Mouse (Mus musculus) T-cell, adult 2 months (primary cell): ENCODE measurements around the gene Zfp365.

ENCODE experiments used
- DNase-seq: peaks from one replicate; pipeline ENCODE4 v3.0.0; 2022; ENCODE audit warnings: low spot score

Zfp365 gene

DNA sequence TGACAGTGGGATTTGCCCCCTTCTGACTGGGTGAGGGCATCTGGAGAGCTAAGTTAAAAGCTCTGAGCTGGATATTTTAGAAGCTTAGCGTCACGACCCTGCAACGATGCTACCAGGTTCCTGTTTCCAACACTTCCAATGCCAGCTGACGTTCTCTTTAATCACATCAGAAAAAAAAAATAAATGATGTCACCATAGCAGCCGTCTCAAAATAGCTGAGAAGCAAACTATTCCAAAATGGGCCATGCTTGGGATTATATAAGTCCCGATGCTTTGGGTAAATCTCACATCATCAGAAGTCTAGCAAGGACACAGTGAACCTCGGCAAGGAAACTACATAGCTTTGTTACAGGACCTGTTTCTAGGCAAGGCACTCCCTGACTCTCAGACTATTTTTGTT is 9.1 kb downstream of the Zfp365 start:
- DNase-seq = no peak

DNA sequence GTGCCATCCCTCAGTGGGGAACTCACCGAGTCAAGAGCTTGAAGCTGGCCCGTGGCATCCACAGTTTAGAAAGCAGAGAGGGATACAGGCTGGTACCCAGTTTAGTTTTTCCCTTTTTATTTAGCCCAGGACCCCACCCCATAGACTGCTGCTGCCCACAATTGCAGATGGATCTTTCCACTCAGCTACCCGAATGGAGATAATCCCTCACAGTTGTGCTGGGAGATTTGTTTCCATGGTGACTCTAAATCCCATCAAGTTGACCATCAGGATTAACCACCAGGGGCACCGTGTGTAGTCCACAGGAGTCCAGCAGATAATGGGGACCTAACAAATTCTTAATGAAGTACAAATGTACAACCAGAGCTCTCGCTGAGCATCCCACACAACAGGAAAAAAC is 11.3 kb downstream of the Zfp365 start:
- no peak for DNase-seq

DNA sequence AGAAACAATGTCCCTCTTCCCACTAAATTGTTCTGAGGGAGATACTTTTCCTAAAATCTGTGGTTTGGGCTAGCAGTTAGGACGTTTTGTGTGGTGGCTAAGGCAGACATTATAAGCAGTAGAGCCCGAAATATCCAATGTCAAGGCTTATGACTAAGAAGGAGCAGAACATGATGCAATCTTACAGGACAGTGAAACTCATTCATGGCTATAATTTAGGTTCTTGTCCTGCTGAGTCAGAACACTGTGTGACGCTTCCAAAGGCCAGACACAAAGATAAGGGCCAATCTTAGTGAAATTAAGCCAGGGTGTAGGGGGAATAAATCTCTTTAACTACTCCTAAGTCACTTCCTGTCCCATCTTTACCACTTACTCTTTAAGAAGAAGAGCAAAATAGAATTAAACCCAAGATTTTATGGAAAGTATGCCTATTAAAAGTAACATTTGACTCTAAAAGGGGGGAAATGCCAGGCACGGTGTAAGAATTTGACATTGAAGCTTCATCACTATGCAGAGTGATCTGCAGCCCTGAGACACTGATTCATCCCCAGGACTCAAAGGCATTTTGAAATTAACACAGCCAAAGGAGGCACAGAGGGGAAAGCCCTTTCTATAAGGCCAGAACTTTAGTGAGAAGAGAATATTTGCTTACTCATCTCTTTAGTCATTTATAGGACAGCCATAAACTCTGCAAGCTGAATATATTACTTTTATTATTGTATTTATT is 13.3 kb downstream of the Zfp365 start:
- no peak for DNase-seq

DNA sequence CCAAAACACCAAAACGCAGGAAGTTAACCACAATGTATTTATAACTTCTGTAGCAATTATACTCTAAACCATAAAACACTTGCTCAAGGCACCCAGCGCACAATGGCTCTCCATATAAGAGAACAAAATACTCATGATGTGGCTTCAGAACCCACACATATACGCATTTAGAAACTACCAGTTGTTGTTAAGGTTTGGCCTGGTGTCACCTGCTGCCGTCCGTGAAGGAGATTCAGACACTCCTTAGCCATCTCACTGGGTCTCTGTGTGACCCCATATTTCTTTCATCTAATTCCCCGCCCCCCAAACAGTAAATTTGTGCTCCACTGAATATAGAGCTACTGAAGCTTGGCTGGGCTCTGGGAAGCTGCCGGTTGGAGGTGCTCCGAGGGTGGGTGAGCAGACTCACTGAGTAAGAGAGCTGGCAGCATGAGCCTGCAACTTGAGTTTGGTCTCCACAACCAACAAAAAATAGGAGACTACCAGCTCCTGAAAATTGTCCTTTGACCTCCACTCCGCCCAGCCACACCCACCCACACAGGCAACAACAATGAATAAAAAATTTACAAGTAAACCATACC is 14.0 kb downstream of the Zfp365 start:
- no peak for DNase-seq

DNA sequence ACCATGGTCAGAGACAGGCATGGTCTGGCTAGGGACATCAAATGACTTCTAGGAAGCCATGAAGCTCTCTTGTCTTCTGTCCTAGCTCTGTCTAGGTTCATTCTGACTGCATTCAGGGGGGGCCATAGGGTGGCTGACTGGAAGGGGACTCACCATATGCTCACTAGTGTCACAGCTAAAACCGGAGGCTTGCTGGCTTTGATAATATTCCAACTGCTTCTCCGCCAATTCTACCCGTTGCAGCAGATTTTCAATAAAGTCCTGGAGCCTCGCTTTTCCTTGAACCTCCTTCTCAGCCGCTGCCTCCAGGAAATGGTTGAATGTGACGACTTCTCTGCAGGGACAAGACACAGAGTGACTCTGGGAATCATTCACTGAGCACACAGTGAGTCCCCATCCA is 15.2 kb downstream of the Zfp365 start:
- no peak for DNase-seq

DNA sequence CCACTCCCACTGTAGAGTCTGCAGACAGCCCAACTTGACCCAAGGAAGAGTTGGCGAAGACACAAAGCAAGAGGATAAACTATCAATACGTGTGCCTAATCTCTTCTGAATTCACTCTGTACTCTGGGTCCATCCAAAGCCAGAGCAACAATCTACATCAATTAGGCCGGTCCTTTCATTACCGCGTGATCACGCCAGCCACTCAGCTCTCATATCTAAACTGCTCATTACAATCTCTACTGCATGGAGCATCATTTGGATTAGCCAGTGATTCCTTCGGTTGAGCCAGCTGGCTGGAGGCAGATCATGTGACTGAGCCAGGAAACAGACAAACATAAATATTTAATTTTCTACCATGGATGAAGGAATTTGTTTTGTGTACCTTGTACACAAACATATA is 17.8 kb downstream of the Zfp365 start:
- DNase-seq = no peak

DNA sequence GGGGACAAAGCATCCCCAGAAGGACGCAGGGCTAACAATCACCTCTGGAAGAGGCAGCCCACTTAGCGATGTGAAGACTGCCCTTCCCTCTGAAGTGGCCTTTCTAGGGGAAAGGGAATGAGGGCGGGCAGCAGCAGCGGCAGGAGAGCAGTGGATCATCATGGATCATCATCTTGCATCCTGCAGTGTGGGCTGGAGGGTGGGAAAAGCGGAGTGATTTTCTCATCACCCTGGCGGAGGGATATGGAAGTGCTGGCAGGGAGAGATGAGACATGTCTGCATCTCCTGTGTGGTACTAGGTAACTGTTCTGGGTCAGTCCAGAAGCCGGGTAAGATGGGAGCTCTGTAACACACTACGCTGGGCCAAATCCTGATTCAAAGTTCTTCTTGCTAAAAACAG is 18.4 kb downstream of the Zfp365 start:
- no peak for DNase-seq

DNA sequence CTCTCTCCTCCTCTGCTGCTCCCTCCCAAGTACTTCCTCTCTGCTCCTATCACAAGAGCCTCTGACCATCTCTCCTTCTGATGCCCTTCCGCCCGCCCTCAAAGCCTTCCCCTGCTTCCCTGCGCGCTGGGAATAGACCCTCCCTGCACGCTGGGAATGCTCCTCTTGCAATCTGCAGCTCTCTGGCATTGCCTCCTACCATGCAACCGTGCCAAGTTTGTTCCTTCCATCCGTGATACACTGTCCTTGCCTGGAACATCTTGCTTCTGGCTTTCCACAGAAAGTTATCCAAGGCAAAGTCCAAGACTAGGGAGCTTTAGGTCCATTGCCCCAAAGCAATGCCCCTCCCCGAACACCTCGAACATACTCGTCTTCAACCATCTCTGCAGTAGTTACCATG is 19.2 kb downstream of the Zfp365 start:
- DNase-seq = no peak

DNA sequence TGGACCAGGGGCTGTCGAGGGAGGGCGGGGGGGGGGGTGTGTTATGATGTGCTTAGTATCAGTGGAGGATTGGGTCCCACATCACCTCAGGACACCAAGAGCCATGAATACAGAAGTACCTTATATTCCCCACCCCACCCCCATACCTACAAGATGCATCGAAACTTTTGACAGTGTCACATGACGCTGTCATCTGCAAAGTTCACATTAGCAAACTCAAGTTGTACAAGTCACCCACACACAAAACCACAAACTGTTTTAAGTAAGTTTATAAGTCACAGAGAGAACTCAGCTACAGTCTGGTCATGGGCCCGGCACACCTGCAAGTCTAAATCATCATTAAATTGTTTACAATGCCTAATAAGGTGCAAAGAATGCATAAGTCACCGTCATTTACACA is 21.3 kb downstream of the Zfp365 start:
- no peak for DNase-seq

DNA sequence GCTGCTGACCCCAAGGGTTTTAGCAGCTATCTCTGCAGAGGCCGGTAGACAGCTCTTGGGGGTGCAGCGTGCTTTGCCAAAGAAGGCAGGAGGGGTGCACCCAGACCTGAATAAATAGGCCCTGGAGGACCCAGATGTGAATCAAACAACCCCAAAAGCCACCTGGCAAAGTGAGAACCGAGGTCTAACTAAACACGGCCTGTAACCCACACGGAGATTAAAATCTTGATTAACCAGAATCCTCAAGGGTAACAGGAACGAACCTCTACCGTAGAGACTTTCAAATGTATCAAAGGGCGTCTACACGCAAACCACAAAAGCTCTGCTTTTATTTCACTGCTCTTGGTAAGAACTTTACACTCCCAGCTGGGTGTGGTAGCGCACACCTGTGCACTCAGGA is 24.5 kb downstream of the Zfp365 start:
- DNase-seq = no peak

DNA sequence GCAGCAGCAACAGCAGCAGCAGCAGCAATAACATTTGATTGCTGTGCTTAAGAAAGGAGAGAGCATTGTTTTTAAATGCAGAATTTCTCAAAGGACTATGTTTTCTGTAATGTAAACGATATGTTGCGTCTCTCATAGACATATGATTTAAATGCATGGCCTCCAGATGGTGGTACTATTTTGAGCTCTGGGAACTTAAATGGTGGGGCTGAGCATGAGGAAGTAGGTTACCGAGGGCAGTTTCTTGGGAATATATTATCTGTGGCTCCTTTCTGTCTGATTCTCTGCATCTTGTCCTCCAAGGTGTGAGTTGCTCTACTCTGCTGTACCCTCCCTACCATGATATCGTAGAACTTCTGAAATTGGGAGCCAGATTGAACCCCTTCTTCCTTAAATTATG is 31.8 kb downstream of the Zfp365 start:
- no peak for DNase-seq

DNA sequence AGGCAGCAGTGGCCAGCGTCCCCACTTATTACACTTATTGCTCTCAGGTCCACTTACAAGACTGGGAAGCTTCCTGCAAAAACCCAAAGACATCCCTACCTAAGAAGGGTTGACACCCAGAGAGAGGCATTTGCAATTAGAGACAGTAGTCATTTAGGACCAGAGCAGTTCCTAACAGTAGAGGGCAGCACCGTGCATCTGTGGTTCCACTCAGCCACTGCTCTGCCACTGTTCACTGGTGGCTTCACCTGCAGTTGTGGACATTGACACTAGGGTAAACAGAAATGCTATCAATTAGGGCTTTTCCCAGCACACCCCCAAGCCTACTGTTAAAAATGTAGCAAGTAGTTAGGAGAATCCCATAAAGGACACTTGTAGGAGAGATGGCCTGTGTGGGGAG is 40.7 kb downstream of the Zfp365 start:
- peak; percentile 56 for DNase-seq

DNA sequence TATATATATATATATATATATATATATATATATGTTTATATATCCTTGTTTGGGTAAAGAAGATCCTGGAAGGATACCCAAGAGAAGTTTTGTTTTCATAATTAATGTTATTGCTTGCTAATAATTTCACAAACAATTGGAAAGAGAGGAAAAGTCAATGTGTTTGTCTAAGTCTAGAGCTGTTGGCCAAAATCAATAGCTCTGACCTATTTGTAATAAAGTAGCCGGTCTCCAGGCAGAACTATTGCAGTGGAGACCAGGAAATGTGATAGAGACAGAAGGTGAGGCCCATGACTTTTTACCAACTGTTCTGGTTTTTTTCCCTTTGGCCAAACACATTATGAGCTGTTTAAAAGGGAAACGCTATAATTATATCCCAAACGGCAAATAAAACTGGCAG is 44.2 kb downstream of the Zfp365 start:
- DNase-seq = no peak

DNA sequence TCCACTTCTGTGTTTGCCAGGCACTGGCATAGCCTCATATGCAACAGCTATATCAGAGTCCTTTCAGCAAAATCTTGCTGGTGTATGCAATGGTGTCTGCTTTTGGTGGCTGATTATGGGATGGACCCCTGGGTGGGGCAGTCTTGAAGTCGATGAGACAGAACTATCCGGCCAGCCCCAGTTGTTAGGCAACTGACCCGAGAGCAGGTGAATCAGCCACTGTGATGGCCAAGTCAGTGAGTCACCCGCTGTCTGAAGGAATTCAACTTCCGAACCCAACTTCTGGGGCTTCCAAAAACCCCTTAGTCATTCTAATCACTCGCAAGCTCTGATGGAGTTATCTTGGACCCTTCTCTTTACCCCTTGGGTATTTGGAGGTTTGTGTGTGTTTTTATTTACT is 46.6 kb downstream of the Zfp365 start:
- no peak for DNase-seq

DNA sequence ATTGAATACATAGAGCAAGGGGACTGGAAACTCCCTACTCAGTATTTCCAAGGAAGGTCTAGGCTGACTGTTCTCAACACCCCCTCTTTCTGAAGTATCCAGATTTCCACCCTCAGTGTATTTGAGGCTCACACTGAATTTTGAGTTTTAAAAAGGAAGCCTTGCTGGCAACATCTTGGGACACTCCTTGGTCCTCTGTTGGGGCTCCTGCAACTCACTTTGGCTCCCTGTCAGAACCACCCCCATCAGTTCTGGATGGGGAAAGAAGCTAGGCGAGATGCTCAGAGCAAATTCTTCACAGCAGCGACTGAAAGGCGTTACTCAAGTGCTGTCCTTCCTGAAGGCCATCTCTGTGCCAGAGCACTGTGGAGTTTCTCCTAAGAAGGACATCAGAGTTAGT is 47.4 kb downstream of the Zfp365 start:
- no peak for DNase-seq

DNA sequence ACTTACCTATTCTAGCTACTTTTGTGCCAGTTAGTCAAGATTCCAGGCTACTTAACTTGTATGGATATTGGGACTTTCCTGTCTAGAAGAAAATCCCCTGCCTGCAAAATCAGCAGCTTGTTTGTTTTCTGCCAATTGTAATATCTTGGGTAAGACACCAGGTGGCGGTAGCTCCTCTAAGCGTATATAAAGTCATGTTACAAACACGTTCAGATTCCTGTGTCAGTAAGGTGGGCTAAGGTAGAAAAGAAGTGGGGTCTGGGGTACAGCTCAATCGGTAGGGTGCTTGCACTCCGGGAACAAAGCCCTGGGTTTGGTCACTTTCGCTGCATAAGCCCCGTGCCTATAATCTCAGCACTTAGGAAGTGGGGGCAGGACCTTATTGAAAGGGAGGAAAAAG is 50.1 kb downstream of the Zfp365 start:
- DNase-seq = peak; percentile 23

DNA sequence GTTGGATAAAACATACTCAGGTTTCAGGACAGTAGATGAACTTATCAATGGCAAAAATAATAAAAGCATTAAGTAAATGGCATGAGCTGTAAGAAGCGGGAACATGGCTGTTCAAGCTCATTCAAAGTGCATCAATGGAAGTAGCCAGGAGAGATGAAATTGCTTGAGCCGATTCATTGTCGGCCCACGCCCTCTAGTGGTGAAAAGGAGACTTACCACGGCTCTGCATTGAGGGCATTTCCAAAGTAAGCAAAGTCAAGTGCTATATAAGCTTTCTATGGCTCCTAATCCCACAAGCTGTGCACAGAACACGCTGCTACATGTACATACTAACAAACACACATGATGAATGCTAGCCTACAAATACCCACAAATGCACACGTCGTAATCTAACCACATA is 53.6 kb downstream of the Zfp365 start:
- DNase-seq = peak; percentile 50

DNA sequence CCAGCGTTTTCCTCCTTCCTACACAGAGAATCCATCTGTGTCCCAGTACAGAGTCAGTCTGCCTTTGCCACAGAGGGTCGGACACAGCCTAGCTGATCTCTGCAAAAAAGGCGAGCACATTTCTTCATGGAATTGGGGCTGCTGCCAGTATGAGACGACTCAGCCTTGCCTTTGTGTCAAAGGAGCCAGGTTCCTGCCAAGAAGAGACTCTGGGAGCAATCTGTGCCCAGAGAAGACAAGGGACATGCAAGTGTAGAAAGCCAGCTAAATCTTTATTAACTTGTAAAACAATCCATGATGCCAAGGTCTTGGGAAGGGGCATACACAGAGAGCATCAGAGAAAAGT is 54.9 kb downstream of the Zfp365 start:
- no peak for DNase-seq

DNA sequence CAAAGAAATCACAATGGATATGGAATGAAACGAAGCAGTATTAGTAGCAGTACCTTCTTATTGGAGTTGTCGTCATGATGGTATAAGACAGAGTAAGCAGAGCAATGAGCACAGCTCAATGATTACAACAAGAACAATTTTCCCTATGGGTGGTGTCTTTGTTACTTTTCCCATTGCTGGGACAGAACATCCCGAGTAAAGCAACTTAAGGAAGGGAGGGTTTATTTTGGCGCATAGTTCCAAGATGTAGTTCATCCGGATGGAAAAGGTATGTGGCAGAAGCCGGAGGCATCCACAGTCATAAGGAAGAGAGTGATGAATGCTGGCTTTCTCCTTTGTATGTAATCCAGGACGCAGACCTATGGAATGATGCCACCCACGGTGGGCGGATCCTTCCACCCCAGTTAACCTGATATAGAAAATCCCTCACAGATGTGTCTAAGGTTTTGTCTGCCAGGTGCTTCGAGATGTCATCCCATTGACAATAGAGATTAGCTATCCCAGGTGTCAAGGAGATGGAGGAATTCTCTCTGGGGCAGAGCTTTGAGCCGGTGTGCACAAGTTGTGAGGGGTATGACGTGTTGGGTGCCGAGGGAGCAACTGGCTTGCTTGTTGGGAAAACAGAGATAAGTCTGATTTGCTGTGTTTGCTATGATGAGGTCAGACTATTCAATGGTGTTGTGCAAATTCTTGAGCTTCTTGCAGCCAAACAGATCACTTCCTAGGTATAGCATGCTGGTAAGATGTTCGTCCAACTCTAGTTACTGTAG is 55.5 kb downstream of the Zfp365 start:
- no peak for DNase-seq

DNA sequence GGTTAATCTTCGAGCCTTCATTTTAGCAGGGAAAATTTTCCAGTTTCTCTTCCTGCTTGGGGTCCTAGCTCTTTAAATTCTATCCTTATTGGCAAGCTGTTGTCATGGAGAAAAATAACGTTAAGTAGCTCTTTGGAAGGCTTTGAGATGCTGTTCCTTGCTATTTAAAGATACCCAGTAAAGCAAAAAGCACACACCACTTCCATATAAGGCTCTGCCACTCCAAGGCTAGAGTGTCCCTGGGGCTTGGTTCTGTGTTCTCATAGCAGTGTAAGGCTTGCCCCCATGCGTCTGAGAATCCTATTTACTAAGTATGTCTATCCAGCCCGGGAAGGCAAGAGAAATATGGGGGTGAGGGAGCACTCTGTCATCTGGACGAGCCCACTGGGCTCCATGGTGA is 56.7 kb downstream of the Zfp365 start:
- DNase-seq = no peak

DNA sequence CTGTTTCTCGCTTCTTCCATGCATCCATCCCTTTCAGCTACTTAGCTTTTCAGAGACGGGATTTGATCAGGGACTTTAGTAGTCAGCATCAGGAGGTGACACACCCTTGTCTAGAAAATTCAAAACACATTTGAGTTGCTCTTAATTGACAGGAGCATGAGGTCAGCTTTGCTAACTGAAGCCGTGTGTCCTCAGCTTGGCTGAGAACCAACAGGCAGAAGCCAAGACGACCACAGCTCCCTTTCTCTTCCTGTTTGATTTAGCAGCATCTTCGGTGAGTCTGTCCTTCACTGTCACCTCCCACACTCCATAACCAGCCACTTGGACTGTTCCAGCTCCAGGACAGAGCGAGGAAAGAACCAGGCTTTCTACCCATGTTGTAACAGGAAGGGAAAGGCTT is 60.1 kb downstream of the Zfp365 start:
- DNase-seq = no peak

DNA sequence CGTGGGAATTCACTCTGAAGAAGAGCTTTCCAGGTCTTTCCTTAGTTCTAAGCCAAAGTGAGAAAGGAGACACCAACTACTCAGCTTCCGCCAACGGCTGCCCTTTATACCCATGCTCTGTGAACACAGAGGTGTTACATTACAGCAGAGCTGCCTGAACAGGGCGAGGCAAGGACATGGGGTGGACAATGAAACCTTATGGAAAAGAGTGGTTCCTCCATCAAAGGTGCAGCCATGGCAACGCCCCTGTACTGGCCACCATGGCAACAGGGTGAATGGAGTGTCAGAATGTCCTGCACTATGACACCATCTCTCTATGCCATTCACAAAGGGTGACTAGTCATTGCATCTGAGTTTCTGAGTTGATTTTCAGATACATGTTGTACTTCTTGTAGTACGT is 61.4 kb downstream of the Zfp365 start:
- DNase-seq = no peak

DNA sequence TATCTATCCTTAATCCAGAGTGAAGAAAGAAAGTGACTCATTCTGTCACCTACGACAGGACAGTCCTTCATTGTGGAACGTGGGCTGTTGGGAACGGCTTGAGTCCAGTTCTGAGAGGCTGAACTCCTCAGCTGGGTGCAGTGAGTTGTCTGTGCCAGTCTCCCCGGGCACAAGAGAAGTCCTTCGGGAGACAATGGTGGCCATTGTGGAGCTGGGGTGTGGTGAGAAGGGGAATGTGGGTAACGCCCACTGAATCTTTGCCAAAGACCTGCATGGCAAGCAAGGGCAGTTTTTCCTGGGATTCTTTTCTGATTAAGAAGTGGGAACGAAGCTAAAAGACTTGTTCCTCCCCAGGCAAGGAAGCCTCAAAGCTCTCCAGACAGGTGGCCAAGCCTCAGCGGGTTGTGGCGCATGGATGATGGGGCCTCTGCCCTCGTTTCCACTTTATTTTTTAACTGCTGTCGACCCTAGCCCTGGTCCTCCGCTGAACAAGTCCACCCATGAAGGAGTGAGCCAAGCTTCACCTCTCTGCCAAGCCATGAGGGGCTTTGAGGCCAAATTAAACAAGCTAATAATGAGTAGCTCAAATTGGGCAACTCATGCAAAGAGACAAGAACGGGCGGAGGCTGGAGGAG is 66.3 kb downstream of the Zfp365 start:
- no peak for DNase-seq
